Mouse (Mus musculus) gastrocnemius, adult 8-10 months (tissue): ENCODE measurements around the gene Hp1bp3. TPM values are rescaled to one million over a fixed set of nuclear protein-coding genes. Genes with fewer than 3 reads are reported as not detected.
A peak's percentile ranks its signal among the peaks of the same experiment; 100 is the strongest.

Experiments used
- DNase-seq, 2 experiments: peaks; one replicate each; pipeline ENCODE4 v3.0.0; 2022; ENCODE audit warnings: low spot score in 2 of 2
- total RNA-seq, 4 experiments: library from RNA; stranded (reverse); gene quantifications; 2 replicates each; pipeline ENCODE4 v1.2.4; 2022

Gene Hp1bp3
- total RNA-seq, 4 experiments from 2014 or later, result 53.9 to 62.9 (median 58.3) TPM

DNA sequence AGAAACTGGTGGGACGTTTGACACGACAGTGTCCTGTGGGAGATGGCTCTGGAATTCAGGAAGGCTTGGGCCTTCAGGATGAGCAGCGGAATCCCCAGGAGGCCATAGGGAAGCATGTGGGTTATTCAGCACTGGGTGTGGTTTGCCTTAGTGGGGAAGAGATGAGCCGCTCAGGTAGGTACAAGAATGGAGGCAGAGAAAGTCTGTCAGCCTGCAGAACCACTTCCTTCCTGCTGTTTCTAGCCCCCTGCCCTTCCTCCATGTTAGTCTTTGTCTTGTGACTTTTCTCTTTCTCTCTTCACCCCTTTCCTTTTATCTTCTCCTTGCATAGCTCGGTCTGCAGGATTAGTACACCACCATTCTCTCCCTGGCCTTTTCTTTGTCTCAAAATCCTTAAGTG is 6.3 kb downstream of the Hp1bp3 start:
- DNase-seq, result no peak

- no peak for DNase-seq
Observed at GRCm38 (mm10) chr4:138223623-138224022, 7.5 kb downstream of the Hp1bp3 start.

- no peak for DNase-seq
Observed at GRCm38 (mm10) chr4:138246756-138247665, 30.9 kb downstream of the Hp1bp3 start.

DNA sequence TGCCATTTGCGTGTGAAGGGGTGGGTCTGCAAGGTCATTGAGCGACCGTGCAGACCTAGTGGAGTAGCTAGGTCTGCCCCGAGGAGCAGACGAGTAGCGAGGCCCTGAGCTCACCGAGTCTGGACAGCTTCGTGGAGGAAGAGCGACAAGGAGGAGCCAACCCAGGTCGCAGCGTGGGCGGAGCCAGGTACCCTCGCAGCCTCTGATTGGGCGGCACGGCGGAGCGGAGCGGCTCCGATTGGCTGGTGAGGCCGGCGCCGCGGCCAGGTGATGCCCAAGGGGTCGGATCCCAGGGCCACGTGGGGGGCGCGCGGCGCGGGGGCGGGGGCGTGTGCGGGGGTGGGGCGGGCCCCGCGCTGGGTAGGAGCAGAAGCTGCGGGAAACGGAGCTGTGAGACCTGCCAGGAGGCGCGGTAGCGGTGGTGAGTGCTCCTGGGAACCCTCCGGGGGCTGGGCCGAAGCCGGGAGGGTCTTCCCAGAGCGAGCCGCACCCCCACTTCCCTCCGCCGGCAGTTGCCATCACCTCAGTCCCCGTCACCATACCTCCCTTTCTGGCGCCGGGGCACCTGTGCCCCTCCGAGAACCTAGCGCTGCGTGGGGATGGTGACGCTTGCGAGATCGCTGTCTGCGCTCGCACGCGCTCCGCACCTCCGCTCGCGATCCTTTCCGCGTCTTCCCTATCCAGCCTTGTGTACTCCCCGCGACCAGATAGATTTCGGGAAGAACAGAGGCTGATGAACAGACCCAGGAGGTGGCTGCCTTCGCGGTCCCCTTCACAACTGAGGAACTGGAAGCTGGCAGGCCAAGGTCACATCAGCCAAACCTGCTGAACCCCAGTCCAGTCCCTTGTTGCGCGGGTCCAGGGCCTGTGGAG is 34.2 kb downstream of the Hp1bp3 start, which contains the start of the genes Sh2d5 and Kif17:
TSS of gene Sh2d5 (plus strand) at position 316 of the 873 bp plus-strand sequence.
TSS of gene Kif17 (plus strand) at position 348 of the 873 bp plus-strand sequence.
- DNase-seq, result peak in 1 of 2 experiments; percentile 36

- DNase-seq, result no peak
Observed at GRCm38 (mm10) chr4:138251819-138252218, 35.7 kb downstream of the Hp1bp3 start.

- DNase-seq, result no peak
Observed at GRCm38 (mm10) chr4:138252231-138252630, 36.1 kb downstream of the Hp1bp3 start.

DNA sequence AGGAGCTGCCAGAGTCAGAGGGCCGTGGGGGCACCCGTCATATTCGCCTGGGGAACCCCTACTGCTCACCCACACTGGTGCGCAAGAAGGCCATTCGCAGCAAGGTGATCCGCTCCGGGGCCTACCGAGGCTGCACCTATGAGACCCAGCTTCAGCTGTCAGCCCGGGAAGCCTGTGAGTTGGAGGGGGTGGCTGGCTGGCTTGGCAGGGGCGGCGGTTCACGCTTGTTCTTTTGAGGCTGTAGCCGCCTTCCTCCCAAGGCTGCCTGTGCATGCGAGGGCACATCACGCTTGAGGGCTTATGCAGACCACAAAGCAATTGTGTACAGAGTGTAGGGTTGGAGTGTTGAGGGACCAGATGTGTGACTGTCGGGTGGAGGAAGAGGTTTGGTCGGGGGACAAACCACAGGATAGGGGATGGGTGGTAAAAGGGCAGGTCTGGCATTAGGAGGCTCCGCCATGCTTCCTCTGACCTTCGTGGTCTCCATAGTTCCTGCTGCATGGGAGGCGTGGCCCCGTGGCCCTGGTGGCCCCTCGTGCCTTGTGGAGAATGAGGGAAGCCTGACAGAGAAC is 41.1 kb downstream of the Hp1bp3 start:
- DNase-seq, result no peak

DNA sequence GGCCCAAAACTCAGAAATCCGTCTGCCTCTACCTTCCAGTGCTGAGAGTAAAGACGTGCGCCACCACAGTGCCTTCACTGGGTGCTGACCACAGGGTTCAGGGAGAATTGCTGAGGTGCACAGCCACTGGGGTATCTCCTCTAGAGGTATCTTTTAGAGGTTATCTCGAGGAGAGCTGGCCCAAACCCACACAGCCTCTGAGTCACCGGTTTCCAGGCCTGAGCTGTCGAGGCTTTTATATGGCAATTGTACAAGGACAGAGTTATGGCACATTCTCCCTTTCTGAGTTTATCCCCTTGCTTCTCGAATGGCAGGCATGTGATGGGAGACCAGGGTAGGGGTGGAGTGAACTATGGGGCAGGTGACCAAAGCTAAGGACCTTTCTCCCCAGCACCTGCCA is 42.6 kb downstream of the Hp1bp3 start:
- DNase-seq, result no peak

DNA sequence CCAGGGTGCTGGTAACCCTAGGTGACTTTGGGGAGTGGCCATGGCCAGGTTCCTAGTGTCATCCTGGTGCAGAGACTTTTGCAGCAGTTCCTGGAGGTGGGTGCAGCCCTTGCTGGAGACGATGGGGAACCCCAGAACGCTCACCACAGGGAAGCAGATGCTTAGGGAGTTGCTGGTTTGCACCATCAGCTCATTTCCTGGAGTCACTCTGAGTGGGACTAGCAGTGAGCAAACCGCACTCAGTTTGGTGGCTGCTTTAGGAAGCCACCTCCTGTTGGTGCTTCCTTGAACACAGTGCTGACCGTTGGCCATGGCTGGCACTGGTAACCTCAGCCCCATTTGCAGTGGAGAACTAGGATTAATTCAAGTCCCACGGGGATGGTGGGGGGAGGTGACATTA is 43.4 kb downstream of the Hp1bp3 start:
- DNase-seq, result no peak

GRCm38 (mm10) chr4:138261843-138262681 is 46.0 kb downstream of the Hp1bp3 start:
- peak; percentile 57 to 63 for DNase-seq

- no peak for DNase-seq
Observed at GRCm38 (mm10) chr4:138267869-138268268, 51.8 kb downstream of the Hp1bp3 start.

DNA sequence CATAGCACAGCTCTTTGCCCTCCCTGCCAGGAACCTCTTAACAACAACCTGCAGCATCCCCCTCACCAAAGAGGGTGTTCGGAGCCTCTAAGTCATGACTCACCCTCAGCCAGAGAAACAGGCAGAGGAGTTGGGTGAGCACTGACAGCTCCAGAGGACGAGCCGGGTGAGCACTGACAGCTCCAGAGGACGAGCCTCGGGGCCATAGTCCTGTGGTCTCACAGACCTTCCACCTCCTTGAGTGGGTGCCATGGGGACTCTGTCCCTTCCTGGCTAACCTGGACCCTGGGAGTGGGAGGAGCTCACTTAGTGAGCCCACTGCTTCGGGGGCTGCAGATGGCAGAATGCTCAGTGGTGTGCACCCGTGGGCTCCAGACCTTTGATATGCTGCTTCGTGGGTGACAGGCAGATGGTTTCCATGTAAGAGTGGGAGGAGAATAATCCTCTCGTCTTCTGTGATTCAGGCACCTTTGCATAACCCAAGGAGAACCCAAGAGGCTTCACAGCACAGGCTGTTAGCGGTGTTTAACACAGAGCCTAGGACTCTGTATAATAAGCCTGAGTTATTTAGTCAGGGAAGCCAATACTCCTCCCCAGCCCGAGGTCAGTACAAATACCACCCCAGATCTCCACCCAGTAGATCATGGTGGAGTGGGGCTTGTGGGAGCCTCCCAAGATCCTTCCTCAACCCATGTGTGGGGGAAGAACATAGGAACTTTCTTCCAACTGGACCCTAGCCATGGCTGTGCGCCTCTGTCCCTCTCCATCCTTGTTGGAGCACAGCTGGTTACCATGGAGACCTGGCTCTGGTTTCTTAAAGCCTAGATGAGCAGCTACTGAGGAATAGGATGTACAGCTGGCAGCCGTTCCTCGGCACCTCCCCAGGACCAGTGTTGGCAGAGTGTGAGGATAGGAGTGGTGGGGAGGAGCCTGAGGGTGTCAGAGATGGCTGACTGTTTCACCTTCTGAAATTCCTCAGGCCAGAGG is 56.2 kb downstream of the Hp1bp3 start:
- DNase-seq, result no peak

DNA sequence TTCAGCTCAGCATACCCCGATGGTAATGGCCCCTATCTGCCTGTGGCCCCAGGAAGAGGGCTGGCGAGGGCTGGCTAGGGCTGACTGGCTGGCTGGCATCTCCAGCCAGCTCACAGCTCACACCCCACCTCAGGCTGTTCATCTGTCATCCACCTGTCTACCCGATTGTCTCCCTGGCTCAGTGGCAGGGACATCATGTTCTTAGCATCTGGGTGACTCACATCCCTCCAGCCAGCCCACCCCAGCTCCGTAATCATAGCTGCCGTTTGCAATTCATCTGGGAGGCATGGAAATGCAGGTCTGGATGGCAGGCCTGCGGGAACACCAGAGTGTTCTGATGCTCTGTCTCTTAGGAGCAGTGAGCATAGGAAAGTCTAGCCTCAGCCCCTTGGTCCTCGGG is 62.2 kb downstream of the Hp1bp3 start:
- no peak for DNase-seq

GRCm38 (mm10) chr4:138282834-138283233 is 66.7 kb downstream of the Hp1bp3 start:
- DNase-seq, result peak; percentile 23 to 37

DNA sequence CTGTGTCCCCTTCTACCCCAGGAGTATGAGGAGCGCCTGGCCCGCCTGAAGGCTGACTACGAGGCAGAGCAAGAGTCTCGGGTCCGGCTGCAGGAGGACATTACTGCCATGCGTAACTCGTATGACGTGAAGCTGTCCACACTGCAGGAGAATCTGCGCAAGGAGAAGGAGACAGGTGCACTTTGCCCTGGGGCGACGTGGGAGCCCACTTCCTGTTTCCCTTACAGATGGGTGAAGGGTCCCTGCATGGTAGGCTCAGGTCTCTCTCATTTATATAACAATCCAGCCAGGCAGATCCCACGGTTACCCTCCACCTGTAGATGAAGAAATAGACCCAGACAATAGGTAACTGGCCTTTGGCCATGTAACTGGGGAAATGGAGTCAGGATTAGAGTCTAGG is 70.3 kb downstream of the Hp1bp3 start:
- DNase-seq, result no peak

DNA sequence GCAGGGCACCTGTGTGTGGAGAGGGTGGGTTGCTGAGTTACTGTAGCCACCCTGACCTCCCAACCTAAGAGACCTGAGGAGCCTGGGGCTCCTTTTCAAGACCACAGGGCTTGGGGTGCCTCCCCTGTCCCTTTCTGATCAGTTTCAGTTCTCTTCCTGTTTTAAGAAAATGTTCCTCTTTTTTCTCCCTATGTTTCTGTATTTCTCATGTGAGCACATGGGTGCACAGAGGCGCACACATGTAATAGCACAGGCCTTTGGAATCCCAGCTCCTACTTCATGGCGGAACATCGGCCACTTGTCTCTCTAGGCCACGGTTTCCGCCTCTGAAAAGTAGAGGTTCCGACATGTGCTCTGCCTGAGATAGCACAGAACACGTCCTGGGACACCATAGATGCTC is 72.6 kb downstream of the Hp1bp3 start:
- no peak for DNase-seq

DNA sequence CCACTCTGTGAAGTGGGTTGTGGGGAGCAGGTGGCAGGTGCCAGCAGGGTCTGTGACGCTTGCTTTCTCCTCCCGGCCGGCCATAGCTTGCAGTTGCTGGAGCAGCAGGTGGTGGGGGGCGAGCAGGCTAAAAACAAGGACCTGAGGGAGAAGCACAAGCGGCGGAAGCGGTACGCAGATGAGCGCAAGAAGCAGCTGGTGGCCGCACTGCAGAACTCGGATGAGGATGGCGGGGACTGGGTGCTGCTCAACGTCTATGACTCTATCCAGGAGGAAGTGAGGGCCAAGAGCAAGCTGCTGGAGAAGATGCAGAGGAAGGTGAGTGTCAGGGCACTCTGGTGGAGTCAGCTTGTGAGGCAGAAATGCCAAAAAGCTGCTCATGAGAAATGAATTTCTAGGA is 75.9 kb downstream of the Hp1bp3 start:
- no peak for DNase-seq

GRCm38 (mm10) chr4:138293261-138293948 is 77.3 kb downstream of the Hp1bp3 start:
- DNase-seq, result no peak
